Mouse (Mus musculus): ENCODE measurements around the gene Gm39566. TPM values are rescaled to one million over a fixed set of nuclear protein-coding genes. Genes with fewer than 3 reads are reported as not detected.
"Not testable (repeated sequence)": the region's sequence is repeated elsewhere in the genome, so short reads cannot be mapped to it uniquely, and the experiment has no call there.

Gene Gm39566
- total RNA-seq (2021), result not detected

DNA sequence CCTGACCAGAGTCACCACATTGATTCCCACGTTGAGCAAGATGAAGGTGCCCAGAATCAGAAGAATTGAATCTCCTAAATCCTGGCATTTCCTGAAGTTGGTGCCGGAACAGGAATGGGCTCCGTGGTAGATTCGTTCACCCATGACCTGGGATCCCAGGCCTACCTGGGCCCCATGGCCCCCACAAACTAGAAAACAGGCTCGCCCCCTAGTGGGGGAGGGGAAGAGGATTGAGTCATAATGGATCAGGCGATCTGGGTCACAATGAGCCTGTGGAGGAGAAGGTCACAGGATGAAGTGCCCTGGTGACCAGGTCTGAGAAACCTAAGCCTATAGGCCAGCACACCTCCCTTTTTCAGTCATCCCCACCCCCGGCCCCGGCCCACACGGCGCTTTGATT lies at the start of gene Gm39566:
Gene Gm39566, minus strand, starts transcription at position 144 of the 400 bp plus-strand sequence.
- DNase-seq (ENCODE audit: extremely low spot score in 1 of 2, low spot score in 1 of 2), result no peak

DNA sequence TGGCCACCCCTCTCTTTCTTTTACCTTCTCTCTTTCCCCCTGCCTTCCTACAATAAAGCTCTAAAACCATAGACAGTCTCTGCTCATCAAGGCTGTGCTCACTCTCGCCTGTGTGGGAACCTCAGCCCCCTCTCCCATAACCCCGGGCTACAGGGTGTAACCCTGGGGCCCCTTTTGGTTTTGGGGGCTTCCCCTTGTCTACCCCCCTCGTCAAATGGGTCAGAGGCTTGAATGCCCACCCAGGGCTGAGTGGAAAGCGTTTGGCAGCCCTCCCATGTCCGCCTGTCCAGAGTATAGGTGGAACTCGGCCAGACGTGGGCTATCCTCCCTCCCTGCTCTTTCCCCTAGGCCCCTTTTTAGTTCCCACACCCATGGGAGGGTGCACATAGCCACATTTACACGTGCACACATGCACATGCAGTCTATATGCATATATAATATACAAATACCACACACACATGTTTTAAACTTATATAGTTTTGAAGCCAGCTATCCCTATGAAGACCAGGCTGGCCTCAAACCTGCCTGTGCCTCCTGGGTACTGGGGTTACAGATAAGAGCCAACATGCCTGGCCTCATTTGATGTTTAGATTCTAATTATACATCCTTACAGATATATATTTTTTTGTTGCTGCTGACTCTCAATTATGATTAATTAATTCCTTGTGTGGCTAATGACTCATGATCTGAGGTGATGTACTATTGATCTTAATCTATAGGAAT lies 49.2 kb upstream of the Gm39566 start:
- DNase-seq (ENCODE audit: extremely low spot score in 1 of 2, low spot score in 1 of 2), result no peak

DNA sequence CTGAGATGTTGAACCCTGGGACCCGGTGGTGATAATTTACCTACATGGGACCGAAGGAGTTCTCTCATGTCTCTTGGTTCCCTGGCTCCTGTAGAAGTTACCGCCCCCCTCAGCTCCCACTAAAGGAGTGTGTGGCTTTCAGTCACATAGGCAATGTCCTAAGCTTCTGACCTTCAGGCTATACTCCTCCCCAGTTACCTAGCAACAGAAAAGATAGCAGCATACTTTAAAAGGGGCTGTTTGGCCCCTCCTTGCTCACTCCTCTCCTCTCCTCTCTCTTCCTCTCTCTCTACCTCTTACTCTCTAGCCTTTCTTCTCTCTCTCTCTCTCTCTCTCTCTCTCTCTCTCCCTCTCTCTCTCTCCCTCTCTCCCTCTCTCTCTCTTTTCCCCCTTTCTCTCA lies 48.6 kb upstream of the Gm39566 start:
- DNase-seq (ENCODE audit: extremely low spot score in 1 of 2, low spot score in 1 of 2), result not testable (repeated sequence)

DNA sequence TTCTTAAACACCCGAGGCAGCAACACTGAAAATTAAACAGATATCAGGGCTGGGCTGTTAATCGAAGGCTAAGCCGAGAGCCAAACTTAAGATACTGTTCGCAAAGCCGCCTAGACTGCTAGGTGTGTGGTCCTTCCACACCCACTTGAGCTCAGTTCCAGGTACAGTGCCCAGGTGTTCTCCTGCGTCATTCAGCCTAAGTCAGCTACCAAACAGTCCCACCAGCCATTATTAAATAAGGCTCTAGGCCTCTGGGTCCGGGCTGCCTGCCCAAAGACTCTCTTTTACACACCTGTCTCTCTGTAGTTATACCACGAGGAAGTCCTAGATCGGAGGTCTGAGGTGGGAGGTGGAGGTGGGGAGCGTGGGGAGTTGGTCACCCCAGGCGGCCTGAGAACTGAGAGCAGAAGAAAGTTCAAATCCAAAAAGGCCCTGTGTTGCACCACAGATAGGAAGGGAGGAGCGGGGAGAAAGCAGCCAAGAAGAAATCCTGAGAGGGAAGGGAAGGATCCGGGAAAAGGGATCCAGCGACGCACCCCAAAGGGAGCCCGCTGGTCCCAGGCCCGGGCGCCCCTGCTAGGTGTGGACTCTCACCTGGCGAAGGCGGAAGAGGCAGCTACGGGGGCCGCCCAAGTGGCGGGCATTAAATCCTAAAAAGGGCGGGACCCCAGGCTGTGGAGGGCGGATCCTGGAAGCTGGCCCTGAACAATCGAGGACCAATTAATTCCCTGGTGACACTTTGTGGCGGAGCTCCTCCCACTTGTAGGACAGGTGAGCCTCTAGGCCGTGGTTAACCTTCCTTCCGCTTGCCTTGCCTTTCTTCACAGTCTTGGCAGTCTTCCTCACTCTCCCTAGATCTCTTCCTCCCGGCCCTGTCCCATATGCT lies 43.3 kb upstream of the Gm39566 start, which contains the start of gene Tnk1:
Gene Tnk1, minus strand, starts transcription at position 618 of the 886 bp plus-strand sequence.
- no peak for DNase-seq (ENCODE audit: extremely low spot score in 1 of 2, low spot score in 1 of 2)

DNA sequence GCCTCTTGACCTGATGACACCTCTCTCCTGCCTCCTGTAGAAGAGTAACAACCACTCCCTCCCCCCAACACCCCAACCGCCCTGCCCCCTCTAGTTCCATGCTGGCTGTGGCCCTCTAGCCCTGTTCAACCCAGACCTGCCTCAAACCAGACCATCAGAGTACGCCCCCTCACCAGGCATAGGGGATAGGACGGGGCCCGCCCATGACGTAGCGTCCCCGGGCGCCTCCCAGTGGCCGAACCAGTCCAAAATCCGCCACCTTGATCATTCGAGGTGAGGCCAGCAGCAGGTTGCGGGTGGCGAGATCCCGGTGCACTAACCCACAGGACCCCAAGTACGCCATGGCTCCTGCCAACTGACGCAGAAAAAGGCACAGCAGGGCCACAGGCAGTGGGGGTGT lies 40.2 kb upstream of the Gm39566 start:
- DNase-seq (ENCODE audit: extremely low spot score in 1 of 2, low spot score in 1 of 2), result peak in 1 of 2 experiments; percentile 33

DNA sequence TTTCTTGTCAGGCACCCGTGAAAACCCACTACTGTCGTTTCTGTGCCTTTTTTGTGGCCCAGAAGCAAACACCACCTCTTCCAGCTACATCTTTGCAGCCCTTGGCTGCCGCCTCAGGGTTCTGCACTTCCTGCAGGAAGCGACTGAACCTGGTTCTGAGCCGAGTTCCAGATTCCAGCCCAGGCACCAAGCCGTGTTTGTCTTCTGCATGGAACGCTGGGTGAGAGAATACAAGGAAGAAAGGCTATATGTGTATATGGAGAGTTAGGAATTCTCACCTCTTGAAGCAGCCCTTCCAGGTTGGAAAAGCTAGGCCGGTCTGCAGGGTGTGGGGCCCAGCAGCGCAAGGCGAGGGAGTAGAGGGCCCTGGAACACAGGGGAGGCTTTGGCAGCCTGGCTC lies 39.6 kb upstream of the Gm39566 start:
- no peak for DNase-seq (ENCODE audit: extremely low spot score in 1 of 2, low spot score in 1 of 2)

DNA sequence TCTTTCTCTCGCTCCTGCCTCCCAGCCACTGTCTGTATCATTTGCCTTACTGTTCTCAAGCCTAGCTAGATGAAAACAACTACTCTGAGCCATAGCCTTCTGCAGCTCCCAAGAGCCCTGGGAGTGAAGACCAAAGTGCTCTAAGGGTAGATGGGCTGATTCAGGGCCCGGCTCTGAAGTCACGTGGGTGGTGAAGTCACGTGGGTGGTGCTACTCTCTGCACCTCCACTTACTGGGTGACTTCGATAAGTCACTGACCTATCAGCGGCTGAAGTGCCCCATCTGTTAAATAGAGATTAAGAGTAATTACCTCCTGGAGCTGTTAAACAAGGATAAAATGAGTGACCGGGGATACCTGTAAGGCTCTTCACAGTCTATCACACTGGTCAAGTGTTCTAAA lies 38.9 kb upstream of the Gm39566 start:
- no peak for DNase-seq (ENCODE audit: extremely low spot score in 1 of 2, low spot score in 1 of 2)

DNA sequence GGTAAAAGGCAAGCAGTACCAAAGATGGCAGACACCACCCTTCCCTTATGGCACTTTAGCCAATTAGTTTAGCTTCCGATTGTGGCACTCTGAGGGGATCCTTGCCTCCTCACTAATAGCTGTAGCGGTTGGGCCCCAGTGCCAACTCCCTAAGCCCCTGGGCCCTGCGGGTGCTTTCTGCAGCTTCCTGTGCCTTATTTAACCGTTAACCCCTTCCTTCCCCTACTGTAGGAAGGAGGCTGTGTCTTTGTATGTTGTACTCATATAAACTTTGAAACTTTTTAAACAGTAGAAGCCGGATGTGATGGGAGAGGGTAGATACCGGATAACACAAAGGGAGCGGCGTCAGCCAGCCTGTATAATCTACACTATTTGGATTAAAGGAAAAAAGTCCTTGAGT lies 35.7 kb upstream of the Gm39566 start:
- no peak for DNase-seq (ENCODE audit: extremely low spot score in 1 of 2, low spot score in 1 of 2)

DNA sequence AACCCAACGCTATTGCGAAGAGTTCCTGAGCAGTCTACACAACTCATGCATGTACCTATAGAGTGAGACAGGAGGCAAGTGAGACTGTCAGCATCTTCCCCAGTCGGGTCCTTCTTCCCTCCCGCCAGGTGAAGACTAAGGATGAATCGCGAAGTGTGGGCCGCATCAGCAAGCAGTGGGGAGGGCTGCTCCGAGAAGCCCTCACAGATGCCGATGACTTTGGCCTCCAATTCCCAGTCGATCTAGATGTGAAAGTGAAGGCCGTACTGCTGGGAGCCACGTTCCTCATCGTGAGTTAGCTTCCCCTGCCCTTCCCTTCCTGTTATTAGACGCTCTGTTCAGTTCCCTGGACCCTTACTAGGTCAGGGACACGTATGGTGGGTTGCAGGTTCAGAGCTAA lies 34.8 kb upstream of the Gm39566 start:
- DNase-seq (ENCODE audit: extremely low spot score in 1 of 2, low spot score in 1 of 2), result no peak

DNA sequence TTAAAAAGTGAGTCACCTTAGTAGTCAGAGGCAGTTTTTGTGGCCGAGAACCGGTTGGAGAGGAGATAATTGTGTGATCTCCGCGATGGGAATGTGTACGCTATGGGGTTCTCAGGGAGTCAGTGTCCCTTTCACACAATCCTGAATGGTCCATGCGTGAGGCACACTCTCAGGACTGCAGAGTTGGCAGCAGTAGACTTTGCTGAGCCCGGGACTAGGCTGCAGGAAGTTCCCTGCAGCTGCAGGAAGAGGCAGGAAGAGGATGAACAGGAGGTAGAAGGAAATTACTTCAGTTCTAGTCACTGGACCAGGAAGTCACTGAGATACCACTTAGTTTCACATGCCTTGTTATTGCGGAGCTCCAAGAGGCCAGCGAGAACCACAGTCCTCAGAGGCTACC lies 34.0 kb upstream of the Gm39566 start:
- DNase-seq (ENCODE audit: extremely low spot score in 1 of 2, low spot score in 1 of 2), result no peak

DNA sequence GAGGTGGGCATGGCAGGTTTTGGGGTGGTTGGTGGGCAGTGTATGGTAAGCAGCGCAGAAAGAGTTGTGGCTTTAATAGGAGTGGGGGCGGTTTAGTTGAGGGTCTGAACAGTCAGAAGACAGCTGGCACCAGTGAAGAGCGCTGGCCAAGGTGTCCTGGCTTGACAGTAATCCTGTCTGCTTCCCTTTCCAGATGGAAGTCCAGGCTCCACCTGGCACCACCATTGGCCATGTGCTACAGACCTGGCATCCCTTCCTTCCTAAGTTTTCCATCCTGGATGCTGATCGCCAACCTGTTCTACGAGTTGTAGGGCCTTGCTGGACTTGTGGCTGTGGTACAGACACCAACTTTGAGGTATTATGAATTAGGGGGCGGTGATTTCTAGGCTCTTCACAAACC lies 32.9 kb upstream of the Gm39566 start:
- DNase-seq (ENCODE audit: extremely low spot score in 1 of 2, low spot score in 1 of 2), result no peak

DNA sequence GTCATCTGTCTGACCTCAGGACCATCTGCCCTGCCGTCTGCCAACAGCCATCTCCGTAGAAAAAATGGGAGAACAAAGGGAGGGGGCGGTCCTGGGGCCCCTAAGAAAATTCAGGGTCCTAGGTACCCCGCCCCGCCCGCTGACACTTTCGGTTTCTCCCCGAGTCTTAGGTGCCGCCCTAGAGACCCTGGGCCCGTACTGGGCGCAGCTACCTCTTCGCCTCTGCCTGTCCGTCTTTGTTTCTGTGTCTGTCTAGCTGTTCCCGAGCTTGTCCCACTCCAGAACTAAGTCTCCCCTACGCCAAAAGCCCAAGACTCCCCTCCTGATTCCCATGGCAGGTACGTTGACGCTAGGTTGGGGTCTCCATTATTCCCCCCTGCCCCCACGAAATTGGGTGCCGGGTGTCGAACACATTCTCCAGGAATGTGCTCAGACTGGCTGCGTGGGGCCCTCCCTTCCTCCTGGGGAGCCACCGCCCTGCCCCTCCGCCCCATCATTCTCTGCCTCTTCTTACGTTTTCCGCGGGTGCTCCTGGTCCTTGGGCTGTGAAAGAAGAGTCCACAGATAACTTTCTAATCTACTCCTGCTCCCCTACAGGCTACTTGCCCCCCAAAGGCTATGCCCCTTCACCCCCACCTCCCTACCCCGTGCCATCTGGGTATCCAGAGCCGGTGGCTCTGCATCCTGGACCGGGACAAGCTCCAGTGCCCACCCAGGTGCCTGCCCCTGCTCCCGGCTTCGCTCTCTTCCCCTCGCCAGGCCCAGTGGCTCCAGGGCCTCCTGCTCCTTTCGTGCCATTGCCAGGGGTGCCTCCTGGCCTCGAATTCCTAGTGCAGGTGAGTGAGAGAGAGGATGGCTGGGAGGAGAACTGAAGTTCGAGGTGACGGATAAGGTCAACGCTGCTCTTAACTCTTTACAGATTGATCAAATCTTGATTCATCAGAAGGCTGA lies 31.9 kb upstream of the Gm39566 start:
- no peak for DNase-seq (ENCODE audit: extremely low spot score in 1 of 2, low spot score in 1 of 2)

DNA sequence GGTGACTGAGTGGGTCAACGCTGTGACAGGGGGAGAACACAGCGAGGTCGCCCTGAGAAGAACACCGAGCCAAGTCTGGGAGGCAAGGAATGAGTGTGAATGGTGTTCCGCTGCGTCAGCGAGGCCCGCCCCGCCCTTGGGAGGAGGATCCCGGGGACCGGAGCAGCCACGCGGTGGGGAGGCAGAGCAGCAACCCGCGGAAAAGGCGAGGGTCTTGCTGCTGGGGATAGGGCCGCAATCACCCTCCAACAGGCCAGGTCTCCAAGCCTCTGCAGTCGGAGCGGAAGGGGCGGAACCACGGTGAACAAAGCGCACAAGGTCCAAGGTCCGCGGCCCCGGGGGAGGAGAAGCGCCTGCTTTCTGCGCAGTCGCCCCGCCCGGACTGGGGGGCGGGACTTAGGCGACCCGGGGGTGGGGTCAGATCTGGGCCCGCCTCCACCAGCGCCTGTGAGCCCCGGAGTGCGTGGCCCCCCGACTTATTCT lies 31.1 kb upstream of the Gm39566 start, which contains the start of gene Plscr3:
Gene Plscr3, plus strand, starts transcription at position 179 of the 483 bp plus-strand sequence.
- peak; percentile 71 to 84 for DNase-seq (ENCODE audit: extremely low spot score in 1 of 2, low spot score in 1 of 2)

DNA sequence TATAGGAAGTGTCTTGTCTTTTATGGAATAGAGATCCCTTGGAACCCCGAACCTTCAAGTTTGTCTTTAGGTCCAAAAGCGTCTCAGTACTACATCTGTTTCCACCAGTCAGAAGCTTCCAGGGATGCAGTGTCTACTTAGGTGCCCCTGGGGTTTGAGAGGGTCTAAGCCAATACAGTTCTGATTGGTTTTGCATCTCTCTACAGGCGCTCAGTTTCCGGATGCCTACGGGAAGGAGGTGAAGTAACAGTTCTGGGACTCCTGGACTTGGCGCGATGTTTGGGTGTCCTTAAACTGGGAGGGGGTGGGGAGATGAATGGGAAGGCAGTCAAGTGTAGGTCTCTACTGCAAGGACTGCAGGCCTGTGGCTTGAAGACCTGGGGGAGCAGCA lies 23.6 kb upstream of the Gm39566 start:
- DNase-seq (ENCODE audit: extremely low spot score in 1 of 2, low spot score in 1 of 2), result no peak

DNA sequence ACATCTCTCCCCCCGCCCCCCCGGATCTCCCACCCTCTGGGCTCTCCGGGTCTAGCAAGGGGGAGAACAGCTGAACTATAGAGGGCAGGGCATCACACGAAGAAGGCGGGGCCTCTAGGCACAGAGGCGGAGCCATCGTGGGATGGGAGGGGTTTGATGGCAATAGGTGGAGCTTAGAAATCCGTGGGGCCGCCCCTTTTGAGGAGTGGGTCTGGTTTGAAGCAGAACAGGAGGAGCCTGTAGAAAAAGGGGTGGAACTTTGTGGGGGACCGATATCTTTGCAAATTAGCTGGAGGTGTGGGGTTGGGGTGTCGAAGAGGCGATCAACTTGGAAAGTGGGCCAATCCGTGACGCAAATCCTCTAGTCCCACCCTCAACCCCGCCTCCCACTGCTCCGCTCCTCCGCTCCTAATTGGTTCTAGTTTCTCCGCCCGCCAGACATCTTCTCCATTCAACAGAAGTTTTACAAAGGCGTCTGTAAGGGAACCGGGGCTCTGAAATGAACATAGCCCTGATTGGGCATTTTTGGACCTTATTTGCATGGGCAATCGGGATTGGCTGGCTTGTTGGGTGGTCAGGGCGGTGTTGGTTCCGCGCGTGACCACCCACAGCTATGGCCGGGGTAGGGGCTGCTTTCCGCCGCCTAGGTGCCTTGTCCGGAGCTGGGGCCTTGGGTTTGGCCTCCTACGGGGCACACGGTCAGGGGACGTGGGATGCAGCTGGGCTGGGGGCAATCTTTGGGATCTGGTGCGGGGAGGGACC lies 23.0 kb upstream of the Gm39566 start, which contains the start of gene Tmem256:
Gene Tmem256, plus strand, starts transcription at position 563 of the 762 bp plus-strand sequence.
- peak; percentile 81 to 92 for DNase-seq (ENCODE audit: extremely low spot score in 1 of 2, low spot score in 1 of 2)

DNA sequence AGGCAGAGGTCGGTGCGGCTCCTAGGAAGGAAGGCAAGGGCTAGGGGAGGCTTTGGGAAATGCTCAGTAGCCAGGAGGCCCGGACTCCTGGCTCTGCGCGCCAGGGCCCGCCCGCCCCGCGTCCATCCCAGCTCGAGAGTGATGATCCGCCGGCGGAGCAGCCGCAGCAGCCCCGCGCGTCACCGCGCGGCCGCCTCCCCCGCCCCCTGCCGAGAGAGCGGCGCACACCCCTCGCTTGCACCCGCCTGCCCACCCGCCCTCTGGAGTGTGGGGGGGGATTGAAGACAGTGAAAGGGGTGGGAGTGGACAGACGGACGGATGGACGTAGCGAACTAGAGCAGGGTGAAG lies 22.5 kb upstream of the Gm39566 start, which contains the start of gene Nlgn2:
Gene Nlgn2, minus strand, starts transcription at position 181 of the 348 bp plus-strand sequence.
- DNase-seq (ENCODE audit: extremely low spot score in 1 of 2, low spot score in 1 of 2), result peak in 1 of 2 experiments; percentile 55

DNA sequence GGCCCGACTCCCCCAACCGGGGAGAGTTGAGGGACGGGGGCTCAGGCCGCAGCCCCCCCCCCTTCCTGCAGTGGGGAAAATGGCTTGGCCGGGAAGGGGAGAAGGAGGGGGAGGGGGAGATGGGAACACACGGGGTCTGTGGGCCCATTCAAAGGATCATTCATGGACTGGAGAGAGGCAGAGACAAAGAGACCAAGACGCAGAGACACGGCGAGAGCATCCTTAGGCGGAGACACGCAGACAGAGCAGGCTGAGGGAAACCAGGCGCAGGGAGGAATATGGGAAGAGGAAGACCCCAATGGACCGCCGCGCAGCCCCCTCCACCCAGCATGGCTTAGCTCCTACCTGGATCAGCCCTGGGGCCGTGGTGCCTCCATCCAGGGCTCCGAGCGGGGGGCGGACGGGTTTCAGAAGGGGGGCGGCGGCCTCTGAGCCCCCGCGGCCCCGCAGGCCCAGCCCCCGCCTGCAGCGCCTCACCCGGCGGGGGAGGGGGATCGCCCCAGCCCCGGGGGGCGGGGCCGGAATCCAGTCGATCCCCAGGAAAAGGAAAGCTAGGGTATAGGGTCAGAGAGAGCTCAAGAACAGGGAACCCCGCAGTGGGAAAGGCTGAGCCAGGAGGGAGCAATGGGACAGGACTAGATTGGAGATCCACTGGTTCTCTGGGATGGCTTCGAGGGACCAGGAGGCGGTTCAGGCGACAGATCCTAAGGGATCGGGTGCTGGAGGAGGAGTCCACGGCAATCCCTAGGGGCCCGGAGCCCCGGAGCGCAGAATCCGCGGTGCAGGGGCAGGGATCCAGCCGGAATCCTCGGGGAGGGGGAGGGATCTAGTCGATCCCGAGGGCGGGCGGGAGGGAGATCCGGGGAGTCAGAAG lies 21.8 kb upstream of the Gm39566 start:
- DNase-seq (ENCODE audit: extremely low spot score in 1 of 2, low spot score in 1 of 2), result peak; percentile 36 to 53

DNA sequence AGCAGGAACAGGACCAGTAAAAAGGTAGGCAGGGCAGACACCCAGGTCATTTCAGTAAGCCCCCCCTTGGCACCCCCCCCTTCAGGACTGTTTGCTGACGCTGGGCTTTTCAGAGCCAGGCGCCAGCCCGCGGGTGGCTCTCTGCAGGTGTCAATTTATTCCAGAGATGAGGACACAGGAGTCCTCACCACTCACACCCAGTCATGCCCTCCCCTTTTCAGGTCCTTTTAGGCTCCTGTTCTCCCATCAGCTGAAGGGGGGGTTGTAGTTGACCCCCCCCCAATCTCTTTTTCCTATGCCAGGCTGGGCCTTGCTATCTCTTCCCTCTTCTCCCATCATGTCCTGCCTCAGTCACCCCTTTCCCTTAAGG lies 20.9 kb upstream of the Gm39566 start:
- no peak for DNase-seq (ENCODE audit: extremely low spot score in 1 of 2, low spot score in 1 of 2)
